Mouse (Mus musculus): ENCODE measurements around the gene Apof.

Apof gene

DNA sequence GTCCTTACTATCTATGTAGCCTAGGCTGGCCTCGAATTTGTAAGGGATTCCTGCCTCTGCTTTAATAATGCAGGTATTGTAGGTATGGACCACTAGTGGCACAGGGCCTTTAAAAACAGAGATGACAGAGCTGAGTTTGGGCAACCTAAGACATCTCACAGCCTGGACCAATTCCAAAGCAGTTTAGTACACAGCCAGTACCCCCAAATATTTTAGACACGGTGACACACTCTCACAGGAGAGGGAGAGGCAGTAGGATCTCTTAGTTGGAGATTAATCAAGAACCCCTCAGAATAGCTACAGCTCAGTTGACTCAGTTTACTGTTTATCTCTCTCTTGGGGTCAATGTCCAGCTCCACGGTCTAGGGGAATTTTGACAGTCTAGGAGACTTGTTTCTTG, 33.9 kb downstream of the Apof start:
- DNase-seq, result no peak

- DNase-seq, result no peak
Observed at GRCm38 (mm10) chr10:128302785-128303125, 34.3 kb downstream of the Apof start.

- peak; percentile 99 to 100 for DNase-seq
Observed at GRCm38 (mm10) chr10:128303126-128304021, 34.9 kb downstream of the Apof start, which contains the start of gene Pan2. Gene Pan2, plus strand, starts transcription at chr10:128303335.

DNA sequence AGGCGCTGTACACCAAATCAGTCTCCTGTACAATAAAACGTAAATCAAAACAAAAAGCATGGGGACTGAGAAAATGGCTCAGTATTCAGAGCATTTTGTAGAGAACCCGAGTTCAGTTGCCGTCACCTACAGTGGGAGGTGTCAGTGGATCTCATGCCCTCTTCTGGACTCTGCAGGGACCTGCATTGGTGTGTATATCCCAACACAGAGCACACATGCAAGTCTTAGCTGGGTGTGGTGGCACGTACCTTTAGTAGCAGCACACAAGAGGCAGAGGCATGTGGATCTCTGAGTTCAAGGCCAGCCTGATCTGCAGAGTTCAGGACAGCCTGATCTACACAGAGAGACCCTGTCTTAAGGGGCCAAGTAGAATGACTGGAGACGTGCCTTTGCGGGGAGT, 41.2 kb downstream of the Apof start:
- DNase-seq, result no peak

GRCm38 (mm10) chr10:128310177-128310576, 41.7 kb downstream of the Apof start:
- DNase-seq, result peak; percentile 53 to 61

DNA sequence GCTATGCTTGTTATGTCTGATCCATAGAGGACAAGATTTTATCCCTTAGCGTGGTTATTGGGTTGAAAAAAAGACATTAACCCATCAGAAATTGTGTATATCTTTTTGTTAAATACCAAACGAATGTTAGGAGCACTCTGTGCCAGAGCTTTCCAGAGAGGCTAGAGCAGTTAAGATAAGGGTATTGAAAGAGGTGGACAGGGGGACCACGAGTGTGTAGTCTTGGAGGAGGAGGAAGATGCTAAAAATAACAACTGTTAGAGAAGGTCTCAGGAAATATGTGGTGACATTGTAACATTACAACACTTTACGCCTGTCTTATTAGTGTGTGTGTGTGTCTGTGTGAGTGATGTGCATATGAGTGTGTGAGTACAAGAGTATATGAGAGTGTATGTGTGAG, 42.4 kb downstream of the Apof start:
- DNase-seq, result no peak

GRCm38 (mm10) chr10:128315578-128315977, 47.1 kb downstream of the Apof start:
- no peak for DNase-seq

Measured in cerebellum, adult 18-20 months (tissue).